Mouse (Mus musculus): ENCODE results near the gene Slc9a8.
A peak's percentile ranks its signal among the peaks of the same experiment; 100 is the strongest.
"Not testable (repeated sequence)": the region's sequence is repeated elsewhere in the genome, so short reads cannot be mapped to it uniquely, and the experiment has no call there.

The Slc9a8 gene

DNA sequence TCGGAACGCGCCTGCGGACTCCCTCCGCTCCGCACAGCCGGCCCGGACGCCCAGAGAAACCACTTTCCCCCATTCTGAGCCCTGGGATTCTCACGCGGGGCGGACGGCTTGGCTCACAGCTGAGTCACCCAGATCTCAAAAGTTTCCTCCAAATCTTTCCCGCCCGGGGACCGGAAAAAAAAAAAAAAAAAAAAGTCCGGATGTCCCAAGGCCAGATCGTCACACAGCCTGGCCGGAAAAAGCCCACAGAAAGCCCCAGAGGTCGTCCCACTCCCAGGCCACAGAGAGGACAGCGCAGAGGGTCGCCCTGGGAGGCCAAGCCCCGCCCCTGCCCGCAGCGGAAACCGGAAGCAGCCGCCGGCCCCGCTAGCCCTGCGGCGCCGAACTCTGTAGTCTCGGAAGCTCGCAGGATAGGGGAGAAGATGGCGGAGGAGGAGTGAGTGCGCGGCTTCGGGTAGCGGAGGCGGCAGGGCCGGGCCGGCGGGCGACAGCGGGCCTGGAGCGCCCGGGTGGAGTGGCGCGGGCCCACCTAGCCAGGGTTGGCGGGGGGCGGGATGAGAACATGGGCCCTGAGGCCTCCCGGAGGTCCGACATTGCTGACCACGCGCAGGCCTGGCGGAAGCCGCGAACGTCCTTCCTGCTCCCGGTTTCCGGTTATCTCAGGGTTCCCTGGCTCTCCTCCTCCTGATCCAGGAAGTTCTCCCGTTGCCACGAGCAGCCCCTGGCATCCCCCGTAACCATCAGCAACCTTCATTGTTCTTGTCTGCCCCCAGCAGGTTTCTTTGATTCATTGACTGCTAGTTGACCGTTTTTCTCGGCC is at the start of gene Slc9a8:
Slc9a8 (plus strand) TSS at position 383 of the 820 bp plus-strand sequence.
- DNase-seq (ENCODE audit: low read depth, low spot score): peak; percentile 90

DNA sequence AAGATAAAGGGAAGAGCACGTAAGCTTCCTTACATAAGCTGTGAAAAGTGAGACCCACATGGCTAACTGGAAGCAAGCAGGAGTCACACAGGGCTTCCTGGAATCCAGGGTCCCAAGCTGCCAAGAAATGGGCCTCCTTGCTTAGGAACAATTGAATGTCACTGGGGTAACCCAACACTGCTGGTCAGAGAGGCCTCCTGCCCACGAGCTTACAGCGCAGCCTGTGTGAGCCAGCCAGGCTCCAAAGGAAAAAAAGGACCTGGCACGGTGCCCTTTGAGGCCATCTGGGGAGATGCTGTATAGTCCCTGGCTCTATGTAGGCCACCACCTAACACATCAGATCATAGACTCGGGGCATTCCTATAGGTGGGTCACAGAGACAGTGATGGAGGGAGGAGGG is 48.2 kb upstream of the Slc9a8 start:
- no peak for DNase-seq (ENCODE audit: low read depth, low spot score)

DNA sequence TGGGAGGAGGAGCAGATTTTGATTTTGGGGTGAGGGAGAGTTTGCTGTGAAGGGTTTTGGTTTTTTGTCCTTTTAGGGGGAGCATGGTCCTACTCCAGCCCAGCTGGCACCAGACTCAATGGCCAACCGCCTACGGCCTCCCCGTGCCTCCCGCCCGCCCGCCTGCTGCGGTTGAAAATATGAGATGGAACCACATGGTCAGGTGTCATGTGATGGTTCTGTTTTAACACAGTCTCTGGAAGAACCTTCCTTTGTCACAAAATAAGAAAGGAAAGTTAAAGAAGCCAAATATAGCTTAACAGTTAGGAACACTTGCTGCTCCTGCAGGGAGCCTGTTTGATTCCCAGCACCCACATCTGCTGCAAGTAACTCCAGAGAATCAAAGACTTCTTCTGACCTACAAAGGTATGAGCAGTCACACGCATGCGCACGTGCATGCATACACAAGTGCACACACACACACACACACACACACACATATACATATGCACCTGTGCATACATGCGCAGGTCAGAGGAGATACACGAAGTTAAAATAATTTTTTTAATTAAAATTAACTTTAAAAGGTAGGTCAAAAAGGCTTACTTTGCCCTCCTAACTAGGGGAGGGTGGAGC is 47.2 kb upstream of the Slc9a8 start:
- no peak for DNase-seq (ENCODE audit: low read depth, low spot score)

DNA sequence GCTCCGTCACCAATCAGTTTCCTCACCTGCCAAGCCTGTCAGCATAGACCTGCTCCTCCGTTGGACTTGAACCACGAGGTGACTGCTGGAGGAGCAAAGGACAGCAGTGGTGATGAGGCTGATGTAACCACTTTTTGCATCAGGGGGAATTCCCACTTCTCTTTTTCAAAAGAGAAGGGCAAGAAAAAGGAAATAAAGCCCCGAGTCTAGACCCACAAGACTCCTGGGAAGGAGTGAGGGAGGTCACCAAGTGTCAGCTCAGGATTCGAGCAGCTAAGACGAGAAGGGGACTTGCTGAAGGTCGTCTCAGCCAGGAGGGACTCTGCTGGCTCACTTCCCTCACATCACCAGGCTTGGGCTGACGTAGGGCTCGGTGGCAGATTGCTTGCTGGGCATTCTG is 46.4 kb upstream of the Slc9a8 start:
- DNase-seq (ENCODE audit: low read depth, low spot score): peak; percentile 22

DNA sequence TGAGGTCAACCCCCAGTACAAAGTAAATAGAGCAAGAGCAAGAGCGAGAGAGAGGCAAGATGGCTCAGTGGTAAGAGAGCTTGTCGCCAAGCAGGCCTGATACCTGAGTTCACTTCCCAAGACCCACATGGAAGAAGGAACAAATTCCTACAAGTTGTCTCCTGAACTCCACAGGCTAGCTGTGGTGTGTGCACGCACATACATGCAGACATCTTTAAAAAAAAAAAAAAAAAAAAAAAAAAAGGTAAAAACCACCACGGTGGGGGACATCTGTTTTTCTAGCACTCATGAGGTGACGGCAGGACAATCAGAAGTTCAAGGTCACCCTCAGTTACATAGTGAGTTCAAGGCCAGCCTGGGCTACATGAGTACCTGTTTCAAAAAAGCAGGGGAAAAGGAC is 45.8 kb upstream of the Slc9a8 start:
- no peak for DNase-seq (ENCODE audit: low read depth, low spot score)

DNA sequence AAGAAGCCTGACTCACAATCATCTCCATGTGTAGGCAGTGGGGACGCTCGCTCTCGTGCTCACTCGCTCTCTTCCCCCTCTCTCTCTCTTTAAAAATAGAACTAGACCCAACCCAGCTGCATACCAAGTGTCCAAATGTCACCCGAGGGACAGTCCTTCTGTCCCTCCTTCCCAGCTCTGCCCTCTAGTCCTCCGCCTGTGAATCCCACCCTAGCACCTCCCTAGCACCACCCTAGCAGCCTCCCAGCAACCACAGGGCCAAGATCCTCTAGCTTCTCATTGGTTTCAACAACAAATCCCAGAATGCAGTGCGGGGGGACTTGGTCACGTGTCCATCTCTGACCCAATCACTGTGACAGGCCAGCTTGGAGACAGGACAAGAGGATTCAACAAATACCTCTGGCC is 45.4 kb upstream of the Slc9a8 start:
- DNase-seq (ENCODE audit: low read depth, low spot score): no peak

DNA sequence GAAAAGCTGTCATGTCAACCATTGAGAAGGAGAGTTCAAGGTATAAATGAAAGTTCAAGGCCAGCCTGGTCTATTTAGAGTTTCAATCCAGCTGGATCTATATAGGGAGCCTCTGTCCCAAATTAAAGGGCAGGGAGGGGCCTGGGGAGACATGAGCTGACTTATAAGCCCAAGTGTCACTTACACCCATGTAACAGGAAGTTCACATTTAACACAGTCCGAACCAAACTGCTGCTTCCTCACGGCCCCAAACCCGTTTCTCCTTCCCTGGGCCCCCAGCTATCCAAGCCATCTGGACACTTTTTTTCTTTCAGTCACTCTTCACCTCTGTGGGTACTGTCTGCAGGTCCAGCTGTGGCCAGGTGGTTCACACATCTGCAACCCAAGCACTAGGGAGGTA is 43.8 kb upstream of the Slc9a8 start:
- no peak for DNase-seq (ENCODE audit: low read depth, low spot score)

DNA sequence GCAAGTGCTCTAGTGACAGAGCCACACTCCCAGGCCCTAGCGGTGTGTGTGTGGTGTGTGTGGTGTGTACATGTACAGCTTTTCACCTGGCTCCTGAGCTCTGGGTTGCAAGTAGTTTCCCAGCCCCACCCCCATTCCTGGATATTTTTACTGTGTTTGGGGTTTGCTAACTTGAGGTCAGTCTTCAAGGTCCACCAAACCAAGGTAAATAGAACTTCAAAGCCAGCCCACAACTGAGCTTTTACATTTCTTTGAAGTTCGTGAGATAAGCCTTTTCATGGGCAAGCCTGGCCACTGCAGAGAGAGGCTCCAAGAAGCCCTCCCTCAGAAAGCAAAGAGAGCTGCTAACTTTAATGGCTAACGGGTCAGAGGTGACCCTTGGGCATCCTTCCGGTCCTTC is 42.5 kb upstream of the Slc9a8 start:
- no peak for DNase-seq (ENCODE audit: low read depth, low spot score)

DNA sequence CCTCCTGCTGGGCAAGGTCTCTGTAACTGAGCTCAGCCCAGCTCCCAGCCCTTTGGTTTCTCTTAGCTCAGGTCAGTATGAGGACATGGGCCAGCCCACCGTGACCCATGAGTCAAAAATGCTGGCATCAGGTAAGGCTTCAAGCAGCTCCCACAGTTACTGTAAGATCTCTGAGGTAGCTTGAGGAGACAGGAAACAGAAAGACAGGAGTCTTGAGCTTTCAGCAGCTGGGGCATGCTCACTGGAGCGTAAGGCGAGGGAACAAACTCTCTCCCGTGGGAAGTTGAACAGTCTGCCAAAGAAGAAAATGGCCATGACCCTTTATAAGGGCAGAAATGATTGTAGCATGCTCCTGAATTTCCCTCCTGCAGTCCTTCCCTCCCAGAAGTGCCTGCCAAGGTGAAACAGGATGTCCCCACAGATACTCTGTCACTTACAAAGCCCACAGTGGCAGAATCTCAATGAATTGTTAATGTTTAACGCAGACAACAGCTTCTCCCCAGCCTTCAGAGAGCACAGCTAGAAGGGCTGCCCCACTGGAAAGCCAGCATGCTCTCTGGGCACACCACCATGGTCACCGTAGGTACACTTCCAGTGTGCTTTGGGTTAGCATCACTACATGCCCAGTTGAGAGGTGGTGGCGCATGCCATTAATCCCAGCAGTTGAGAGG is 40.8 kb upstream of the Slc9a8 start:
- no peak for DNase-seq (ENCODE audit: low read depth, low spot score)

DNA sequence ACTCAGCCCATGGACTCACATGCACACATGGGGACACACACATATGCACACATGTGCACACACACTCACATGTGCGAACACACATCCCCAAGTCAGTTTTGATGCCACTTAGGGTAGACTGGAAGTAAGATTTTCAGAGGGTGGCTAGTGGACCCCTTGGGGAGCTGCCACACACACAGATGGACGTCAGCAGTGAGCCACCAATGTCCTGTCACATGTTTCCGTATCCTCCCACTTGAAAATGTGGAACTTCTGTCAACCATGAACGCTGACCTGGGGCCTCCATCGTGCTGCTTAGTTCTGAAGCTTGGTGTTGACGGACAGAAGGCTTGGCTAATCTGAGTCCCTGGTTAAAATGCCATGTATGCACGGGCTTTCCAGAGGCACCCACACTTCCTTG is 39.9 kb upstream of the Slc9a8 start:
- DNase-seq (ENCODE audit: low read depth, low spot score): no peak

DNA sequence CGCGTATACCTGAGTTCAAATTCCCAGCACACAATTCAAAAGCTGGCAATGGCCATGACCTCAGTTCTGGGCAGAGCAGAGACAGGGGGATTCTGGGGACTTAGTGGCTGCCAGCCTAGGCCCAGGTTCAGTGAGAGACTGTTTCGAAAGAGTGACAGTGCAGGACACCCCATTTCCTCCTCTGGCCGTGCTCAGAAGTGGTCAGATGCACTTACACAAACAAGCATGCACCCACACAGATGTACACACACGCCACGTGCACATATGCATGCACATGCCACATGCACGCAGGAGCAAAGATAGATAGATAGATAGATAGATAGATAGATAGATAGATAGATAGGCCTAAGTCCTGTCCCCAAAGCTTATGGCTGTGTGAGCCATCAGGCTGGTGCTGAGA is 39.1 kb upstream of the Slc9a8 start:
- no peak for DNase-seq (ENCODE audit: low read depth, low spot score)

DNA sequence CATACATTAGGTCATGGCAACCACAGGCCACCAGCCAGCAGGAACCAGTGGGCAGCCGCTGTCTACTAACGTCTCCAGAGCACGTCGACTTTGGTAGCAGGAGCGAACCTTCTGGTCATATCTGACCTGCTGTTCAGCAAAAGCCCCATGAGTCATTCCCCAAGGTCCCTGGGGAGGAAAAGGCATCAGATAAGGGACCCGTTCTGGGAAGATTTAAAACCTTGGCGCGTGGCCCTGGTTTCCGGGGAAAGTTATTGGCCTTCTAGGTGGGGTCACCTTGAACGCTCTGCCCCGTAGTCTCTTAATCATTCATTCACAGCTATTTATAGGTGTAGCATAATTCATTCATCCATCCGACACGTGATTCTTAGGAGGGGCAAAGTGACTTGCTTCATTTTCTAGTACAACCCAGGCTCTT is 37.8 kb upstream of the Slc9a8 start:
- DNase-seq (ENCODE audit: low read depth, low spot score): no peak

DNA sequence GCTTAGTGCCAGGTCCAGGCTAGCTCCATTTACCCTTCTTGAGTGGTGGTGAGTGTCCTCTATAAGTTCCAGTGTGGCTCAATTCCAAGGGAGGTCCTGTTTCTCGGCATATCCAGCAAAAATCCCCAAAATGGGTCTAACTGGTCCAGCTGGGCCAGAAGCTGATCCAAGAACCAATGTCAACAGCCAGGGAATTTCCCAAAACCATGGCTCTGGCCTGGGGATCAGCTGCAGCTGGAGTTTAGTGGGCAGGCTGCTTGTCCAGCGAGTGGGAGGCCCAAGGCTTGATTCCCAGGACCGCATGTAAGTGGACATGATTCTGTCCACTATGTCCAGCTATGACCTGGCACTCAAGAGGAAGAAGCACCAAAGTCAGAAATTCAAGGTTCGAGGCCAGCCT is 35.1 kb upstream of the Slc9a8 start:
- no peak for DNase-seq (ENCODE audit: low read depth, low spot score)

DNA sequence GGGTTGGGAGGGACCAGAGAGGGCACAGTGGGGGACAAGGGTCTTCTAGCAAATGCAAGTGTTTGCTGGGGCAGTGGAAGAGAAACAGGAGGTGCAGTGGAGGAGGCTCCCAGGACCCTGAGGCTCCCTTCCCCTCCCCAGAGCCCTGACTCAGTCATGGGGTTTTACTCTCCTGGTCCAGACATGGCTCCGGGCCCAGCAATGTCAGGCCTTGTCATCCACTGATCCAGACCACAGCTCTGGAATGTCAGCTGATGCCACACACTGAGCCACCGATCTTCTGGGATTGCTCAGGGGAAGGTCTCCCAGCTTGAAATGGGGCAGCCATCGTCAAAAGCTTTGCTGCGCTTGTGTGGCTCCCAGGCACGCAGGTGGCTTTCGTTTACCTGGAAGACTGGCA is 34.5 kb upstream of the Slc9a8 start:
- no peak for DNase-seq (ENCODE audit: low read depth, low spot score)

DNA sequence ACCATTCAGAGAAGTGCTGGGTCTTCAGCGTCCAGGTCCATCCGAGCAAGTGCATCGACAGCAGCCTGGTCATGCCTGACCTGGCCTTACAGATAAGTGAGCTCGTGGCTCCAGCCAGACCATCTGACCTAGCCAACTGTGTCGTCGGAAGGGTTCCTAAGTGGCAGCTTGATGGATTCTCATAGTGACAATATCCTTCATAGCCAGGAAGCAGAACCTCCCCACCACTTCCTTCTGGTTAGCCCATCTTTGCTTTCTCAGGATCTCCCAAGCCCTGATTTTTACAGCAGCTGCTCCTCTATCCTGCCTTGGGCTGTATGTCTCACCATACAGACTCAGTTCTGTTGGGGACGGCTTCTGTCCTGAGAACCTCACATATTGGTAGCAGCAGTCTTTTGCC is 27.1 kb upstream of the Slc9a8 start:
- DNase-seq (ENCODE audit: low read depth, low spot score): no peak

DNA sequence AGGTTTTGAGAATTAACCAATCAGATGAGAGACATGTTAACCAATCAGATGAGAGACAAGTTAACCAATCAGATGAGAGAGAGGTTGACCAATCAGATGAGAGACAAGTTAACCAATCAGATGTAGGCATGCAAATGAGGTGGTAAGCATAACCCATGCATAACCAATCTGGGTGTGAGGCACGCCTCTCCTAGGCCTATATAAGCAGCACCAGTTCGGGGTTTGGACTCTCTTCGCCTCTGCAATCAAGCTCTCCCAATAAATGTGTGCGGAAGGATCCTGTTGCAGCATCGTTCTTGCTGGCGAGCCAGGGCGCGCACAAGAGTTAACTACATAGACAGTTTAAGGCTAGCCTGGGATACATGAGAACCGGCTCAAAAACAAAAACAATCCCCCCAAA is 25.1 kb upstream of the Slc9a8 start:
- not testable (repeated sequence) for DNase-seq (ENCODE audit: low read depth, low spot score)

DNA sequence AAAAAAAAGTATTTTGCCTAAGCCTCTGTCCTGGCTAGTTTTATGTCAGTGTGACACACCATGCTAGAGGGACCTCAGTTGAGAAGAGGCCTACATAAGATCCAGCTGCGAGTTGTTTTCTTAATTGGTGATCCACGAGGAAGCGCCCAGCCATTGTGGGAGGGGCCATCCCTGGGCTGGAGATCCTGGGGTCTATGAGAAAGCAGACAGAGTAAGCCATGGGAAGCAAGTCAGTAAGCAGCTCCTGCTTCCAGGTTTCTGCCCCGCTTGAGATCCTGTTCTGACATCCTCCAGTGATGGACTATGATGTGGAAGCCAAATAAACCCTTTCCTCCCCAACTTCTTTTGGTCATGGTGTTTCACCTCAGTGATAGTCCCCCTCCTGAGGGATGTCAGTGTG is 22.5 kb upstream of the Slc9a8 start:
- no peak for DNase-seq (ENCODE audit: low read depth, low spot score)

DNA sequence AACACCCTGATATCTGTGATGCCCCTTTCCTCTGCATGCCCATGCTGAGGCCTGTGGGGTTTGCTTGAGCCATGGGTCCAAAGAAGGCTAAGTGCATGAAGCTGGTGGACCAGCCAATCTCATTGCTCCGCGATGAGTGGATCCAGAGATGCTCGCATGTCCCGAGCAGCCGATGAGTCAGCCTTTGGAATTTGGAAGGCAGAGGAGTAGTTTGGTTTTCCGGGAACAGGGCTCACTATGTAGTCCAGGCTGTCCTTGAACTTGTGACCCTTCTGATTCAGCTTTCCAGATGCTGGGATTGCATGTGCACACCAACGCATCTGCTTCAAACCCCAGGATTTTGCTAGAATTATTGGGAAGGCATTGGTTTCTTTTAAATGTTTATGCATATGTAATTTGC is 21.9 kb upstream of the Slc9a8 start:
- no peak for DNase-seq (ENCODE audit: low read depth, low spot score)

DNA sequence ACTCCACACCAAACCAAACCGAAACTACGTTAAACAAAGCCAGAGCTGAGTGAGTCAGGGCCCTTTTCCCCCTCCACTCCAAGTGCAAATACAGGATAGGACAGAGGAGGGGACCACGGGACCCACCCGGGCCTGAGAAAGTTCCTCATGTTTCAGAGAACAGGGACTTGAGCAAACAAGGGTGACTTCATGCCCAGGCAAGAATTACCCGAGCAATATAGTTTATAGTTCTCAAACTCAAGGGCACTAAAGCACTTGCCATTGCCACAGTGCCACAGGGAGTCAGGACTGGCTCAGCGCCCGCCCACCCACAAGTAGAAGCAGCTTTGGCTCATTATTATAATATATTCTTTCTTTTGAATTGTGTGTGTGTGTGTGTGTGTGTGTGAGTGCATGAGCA is 18.4 kb upstream of the Slc9a8 start:
- DNase-seq (ENCODE audit: low read depth, low spot score): no peak

DNA sequence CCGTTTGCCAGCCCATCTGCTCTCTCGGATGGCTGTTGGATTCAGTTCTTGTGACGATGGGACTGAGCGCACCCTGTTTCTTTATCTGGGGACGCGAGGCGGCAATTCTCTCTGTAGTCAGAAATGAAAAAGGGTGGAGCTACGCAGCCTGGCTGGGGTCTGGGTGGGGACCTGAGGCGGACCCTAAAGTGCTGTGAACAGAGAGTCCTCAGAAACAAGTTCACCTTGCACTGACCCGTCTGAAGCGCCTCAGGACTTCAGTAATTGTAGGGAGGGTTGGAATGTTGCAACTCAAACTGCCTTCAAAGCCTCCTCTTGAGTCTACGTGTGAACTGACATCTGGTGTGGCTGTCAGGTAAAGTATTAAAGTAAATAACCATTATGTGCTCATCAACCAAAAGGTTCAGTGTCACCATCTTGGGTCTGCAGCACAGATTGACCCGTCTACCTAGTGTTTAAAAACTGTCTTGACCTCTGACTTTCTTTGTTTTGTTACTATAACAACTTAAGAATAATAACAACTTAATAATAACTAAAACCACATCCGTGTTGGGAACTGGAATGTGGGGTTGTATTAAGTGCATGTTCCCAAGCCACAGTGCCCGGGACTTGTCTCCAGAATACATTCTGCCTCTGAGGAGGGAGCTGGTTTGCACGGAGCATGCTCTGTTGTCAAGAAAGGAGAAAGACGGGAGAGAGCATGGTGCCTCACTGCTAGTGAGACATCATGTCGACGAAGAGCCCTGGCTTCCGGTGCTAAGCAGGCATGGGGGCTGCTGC is 16.2 kb upstream of the Slc9a8 start:
- no peak for DNase-seq (ENCODE audit: low read depth, low spot score)

DNA sequence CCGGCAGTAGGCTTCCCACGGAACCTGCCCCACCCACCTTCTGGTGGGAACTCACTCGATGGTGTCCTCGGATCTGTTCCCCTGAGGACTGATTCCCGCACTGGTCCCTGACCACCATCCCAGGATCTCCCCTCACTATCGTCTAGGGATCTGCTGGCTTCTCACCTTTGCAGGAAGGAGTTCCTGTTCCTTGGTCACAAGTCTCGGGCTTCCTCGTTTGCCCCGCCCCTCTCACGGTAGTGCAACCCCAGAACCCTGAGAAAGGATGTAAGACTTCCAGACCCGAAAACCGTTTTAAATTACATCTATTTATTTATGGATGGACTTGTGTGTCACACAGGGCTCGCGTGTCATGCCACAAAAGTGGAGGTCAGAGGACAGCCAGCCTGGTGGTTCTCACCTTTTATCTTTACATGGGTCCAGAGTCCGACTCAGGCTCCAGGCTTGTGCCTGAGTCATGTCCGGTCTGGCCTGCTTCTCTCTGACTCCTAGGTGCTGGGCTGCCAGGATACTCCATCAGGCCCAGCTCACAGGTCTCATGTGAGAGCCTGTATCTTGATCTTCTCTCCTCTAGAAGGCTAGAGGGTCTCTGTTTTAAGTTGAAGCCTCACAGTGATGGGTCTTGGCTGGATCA is 14.1 kb upstream of the Slc9a8 start:
- no peak for DNase-seq (ENCODE audit: low read depth, low spot score)

DNA sequence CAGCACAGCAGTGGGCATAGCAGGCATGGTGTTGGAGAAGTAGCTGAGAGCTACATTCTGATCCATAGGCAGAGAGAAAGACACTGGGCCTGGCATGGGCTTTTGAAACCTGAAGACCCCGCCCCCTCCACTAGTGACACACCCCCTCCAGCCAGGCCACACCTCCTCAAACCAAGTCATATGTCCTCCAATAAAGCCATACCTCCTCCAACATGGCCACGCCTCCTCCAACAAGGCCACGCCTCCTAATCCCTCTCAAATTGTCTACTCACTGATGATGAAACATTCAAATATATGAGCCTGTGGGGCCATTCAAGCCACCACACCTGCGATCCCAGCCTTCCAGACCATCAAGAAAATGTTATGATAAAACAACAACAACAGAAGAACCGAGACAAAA is 7.1 kb upstream of the Slc9a8 start:
- DNase-seq (ENCODE audit: low read depth, low spot score): peak; percentile 10
